Mouse (Mus musculus) brown adipose tissue, adult 24 weeks (tissue): ENCODE results near the gene Plch2. TPM values are rescaled to one million over a fixed set of nuclear protein-coding genes. Genes with fewer than 3 reads are reported as not detected.

ENCODE experiments used
- H3K27ac ChIP-seq: fragments of 200-500 bp; replicated peaks from 2 replicates; pipeline ENCODE4 v1.5.1; 2012; ENCODE audit warnings: low read depth, mild to moderate bottlenecking, low read length
- H3K4me1 ChIP-seq: fragments of 200-500 bp; 2 replicates; pipeline ENCODE4 v1.6.1; 2012; ENCODE audit warnings: low read length, mixed read lengths; ENCODE audit not compliant: control insufficient read depth, insufficient read depth, insufficient read length
- H3K4me3 ChIP-seq: fragments of 200-500 bp; 2 replicates; pipeline ENCODE4 v1.5.1; 2012; ENCODE audit warnings: low read depth, mild to moderate bottlenecking, low read length, moderate library complexity; ENCODE audit not compliant: insufficient read depth
- polyA plus RNA-seq: library from polyadenylated mRNA; stranded (reverse); fragments of >200 nt; gene quantifications from 2 replicates; pipeline ENCODE4 v1.2.4, GENCODE M21; 2012; ENCODE audit not compliant: missing spikeins, insufficient read depth, insufficient read length

Gene Plch2
- polyA plus RNA-seq, 1 experiment: not detected

DNA sequence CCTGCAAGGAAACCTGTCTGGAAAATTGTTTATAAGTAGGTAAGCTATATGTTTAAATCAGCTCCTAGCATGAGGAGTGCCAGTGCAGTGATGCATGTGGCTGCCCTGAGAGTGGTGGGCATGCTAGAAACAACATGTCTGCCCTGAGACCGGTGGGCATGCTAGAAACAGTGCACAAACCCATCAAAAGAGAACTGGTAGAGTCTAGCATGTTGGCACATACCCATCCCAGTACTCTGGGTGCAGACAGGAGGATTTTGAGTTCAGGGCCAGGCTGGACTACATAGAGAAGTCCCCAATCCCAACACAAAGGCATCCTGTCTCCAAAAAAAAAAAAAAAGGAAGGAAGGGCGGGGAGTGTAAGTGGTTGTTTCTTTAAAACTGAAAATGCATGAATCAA, 121.8 kb downstream of the Plch2 start:
- peaks cover 14% of the 10 kb centered on the region for H3K4me1 ChIP-seq
- H3K4me3 ChIP-seq: no peak overlapping the region
- 0 out of 2 replicates have a peak overlapping the region, but pooled peaks have one; percentile 34 for H3K27ac ChIP-seq

DNA sequence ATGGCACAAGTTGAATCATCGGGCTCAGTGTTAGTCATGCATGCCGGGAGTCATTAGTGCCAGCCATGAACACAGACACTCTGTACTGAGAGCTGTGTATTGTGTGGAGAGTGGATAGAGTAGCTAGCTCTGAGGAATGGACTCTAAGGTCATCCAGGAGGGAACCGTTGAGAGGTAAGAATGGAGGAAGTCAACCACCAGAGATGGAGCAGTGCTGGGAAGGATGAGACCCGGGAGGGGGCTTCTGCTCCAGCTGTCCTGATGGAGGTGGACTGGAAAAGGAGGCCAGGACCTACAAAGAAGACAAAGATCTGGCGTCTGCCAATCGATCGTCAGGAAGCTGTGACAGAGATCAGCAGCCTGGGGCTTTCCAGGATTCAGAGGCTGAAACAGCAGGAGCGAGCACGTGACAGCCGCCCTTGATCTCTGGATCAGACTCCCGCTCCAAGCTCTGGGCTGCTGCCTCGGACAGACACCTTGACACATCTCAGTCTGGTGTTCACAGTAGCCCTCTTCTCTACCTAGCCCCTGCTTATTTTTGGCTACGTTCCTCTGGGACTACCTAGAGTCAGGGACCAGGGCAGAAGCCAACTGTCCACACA, 123.2 kb downstream of the Plch2 start:
- Histone ChIP-seq H3K4me1 (peaks cover 24% of the 10 kb centered on the region), H3K4me3 (no peak overlapping the region)

More for the DNA sequence above, 123.2 kb downstream of the Plch2 start:
- H3K27ac ChIP-seq: no peak overlapping the region

Other genes starting within 250 kb of the Plch2 start
- gene Ttc34, start 219.3 kb downstream of the Plch2 start, polyA plus RNA-seq: not detected in 2 replicates
- gene Mmel1, start 187.2 kb downstream of the Plch2 start, polyA plus RNA-seq: not detected in 2 replicates
- gene Fam213b, start 157.6 kb downstream of the Plch2 start, polyA plus RNA-seq: 22.6 and 33.5 TPM in 2 replicates
- gene Tnfrsf14, start 128.2 kb downstream of the Plch2 start, polyA plus RNA-seq: 2.1 and 4.6 TPM in 2 replicates
- gene Hes5, start 95.9 kb downstream of the Plch2 start, polyA plus RNA-seq: not detected in 2 replicates
- 11.0 and 18.7 TPM in 2 replicates for gene Pank4, start 92.7 kb downstream of the Plch2 start, polyA plus RNA-seq
- gene Pex10, start 10.2 kb upstream of the Plch2 start, polyA plus RNA-seq: 15.3 and 16.1 TPM in 2 replicates
- gene Rer1, start 29.6 kb upstream of the Plch2 start, polyA plus RNA-seq: 115 and 123 TPM in 2 replicates
- 1.3 and 1.8 TPM in 2 replicates for gene Morn1, start 29.8 kb upstream of the Plch2 start, polyA plus RNA-seq
- 18.9 and 20.2 TPM in 2 replicates for gene Ski, start 165.8 kb upstream of the Plch2 start, polyA plus RNA-seq
- 18.7 and 21.7 TPM in 2 replicates for gene Faap20, start 193.0 kb upstream of the Plch2 start, polyA plus RNA-seq